Mouse (Mus musculus): Measurements from ENCODE around the gene Sox10. TPM values are rescaled to one million over a fixed set of nuclear protein-coding genes. Genes with fewer than 3 reads are reported as not detected.
A peak's percentile ranks its signal among the peaks of the same experiment; 100 is the strongest.

The Sox10 gene
- total RNA-seq, 1 experiment, result 0.31 TPM

DNA sequence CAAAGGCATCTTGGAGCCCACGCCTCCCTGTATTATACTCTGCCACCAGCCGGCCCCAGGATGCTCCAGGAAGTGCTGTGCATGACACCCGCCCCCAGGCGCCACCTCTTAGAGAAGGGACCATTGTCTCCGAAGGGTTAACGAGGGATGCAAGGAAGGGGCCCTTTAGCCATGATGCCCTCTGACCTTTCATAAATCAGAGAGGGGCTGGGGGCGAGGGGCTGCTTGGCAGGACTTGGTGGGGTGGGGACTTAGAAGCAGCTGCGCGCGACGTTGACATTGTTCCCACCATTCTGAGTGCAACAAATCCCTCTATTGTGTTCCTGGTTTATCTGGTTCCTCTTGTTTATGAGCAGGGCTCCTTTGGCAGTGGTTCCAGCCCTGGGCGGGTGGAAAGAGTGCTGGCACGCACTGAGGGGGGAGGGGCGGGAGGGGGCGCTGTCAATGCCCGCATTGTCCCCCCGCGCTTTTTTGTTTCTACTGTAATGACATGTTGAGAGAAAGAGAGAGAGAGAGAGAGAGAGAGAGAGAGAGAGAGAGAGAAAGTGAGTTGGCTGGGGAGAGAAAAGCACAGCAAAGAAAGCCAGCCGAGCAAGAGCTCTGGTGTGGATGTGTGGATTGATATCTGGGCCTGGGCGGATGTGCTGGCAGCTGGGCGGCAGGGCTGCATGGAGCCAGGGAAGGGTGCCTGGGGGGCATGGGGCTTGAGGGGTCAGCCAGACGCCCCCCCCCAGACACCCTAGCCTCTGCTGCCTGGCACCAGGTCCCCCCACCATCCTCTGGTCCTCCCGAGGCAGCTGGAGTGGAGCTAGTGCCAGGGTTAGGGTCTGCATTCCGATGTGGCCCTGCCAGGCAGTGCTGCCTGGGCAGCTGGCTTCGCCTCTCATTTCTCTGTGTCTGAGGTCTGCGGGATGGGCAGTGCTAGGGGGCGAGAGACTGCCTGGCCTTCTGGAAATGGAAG lies 28.1 kb upstream of the Sox10 start:
- peak overlapping the region; percentile 22 to 33; a peak in 1 of 4 replicates for H3K4me3 ChIP-seq (ENCODE audit: insufficient read depth in 1 of 2, low read depth in 1 of 2, low read length in 2 of 2, poor library complexity in 1 of 2, severe bottlenecking in 1 of 2)
- H3K4me1 ChIP-seq (ENCODE audit: control insufficient read depth in 2 of 2, insufficient read depth in 2 of 2, low read length in 2 of 2, poor library complexity in 1 of 2), result peaks cover 0 to 5% of the 10 kb centered on the region in 2 experiments; a peak in 2 of 4 replicates
- no peaks in the 10 kb centered on the region for H3K9me3 ChIP-seq (ENCODE audit: control insufficient read depth, insufficient read depth, low read depth, low read length)
- peak overlapping the region; percentile 4; the same call in 1 of the 2 replicates for H3K9ac ChIP-seq (ENCODE audit: insufficient read depth, low read depth, low read length, poor library complexity, severe bottlenecking)
- H3K27ac ChIP-seq (ENCODE audit: insufficient read depth, low read depth, low read length, poor library complexity, severe bottlenecking), result no peak overlapping the region
- TF ChIP-seq HCFC1 (IDR thresholded peaks at IDR 0.05; ENCODE audit: borderline replicate concordance, insufficient read depth, low read length) (no peak), CHD2 (IDR thresholded peaks at IDR 0.05; ENCODE audit: low read depth, low read length) (no peak)
- no peaks in the 10 kb centered on the region for H3K36me3 ChIP-seq (ENCODE audit: control insufficient read depth, insufficient read depth, low read length, poor library complexity, severe bottlenecking)
- DNase-seq (ENCODE audit: low read depth, low spot score), result no peak
- in situ Hi-C loops (cut with MboI; ENCODE audit: low sequenced_read_pairs in 2 of 2, unreplicated experiment in 2 of 2), result no loop called here

DNA sequence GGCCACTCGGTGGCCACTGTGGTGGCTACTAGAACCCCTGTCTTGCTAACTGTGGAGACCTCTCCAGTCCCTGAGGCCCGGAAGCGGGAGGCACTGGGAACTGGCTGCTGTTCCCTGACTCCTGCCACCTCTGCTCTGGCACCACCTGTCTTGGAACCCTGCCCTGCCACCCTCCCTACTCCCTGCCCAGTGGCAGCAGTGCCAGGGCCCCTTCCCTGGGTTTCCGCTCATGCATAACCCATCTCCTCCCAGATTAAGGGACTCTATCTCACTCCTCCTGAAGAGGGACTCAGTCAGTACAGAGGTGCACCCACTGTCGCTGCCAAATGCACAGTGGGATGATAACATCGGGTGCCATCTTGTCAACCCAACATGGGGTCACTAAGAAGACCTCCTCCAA lies 27.4 kb upstream of the Sox10 start:
- Histone ChIP-seq H3K9ac (ENCODE audit: insufficient read depth, low read depth, low read length, poor library complexity, severe bottlenecking) (no peak overlapping the region), H3K4me3 (ENCODE audit: insufficient read depth in 1 of 2, low read depth in 1 of 2, low read length in 2 of 2, poor library complexity in 1 of 2, severe bottlenecking in 1 of 2) (peak overlapping the region; percentile 22 to 33; a peak in 1 of 4 replicates), H3K36me3 (ENCODE audit: control insufficient read depth, insufficient read depth, low read length, poor library complexity, severe bottlenecking) (no peaks in the 10 kb centered on the region), H3K9me3 (ENCODE audit: control insufficient read depth, insufficient read depth, low read depth, low read length) (no peaks in the 10 kb centered on the region), H3K27ac (ENCODE audit: insufficient read depth, low read depth, low read length, poor library complexity, severe bottlenecking) (no peak overlapping the region), H3K4me1 (ENCODE audit: control insufficient read depth in 2 of 2, insufficient read depth in 2 of 2, low read length in 2 of 2, poor library complexity in 1 of 2) (peaks cover 0 to 5% of the 10 kb centered on the region in 2 experiments; a peak in 2 of 4 replicates)
- TF ChIP-seq ZNF384 (IDR thresholded peaks at IDR 0.05; ENCODE audit: low read depth, low read length), result no peak
- TF ChIP-seq MAFK (IDR thresholded peaks at IDR 0.05; ENCODE audit: insufficient read depth, low read depth, low read length), result no peak
- no peak for TF ChIP-seq CHD2 (IDR thresholded peaks at IDR 0.05; ENCODE audit: low read depth, low read length)
- TF ChIP-seq ZC3H11A (IDR thresholded peaks at IDR 0.05; ENCODE audit: borderline replicate concordance, low read depth, low read length), result no peak
- no peak for TF ChIP-seq HCFC1 (IDR thresholded peaks at IDR 0.05; ENCODE audit: borderline replicate concordance, insufficient read depth, low read length)
- in situ Hi-C loops (cut with MboI; ENCODE audit: low sequenced_read_pairs in 2 of 2, unreplicated experiment in 2 of 2), result no loop called here
- no peak for DNase-seq (ENCODE audit: low read depth, low spot score)

DNA sequence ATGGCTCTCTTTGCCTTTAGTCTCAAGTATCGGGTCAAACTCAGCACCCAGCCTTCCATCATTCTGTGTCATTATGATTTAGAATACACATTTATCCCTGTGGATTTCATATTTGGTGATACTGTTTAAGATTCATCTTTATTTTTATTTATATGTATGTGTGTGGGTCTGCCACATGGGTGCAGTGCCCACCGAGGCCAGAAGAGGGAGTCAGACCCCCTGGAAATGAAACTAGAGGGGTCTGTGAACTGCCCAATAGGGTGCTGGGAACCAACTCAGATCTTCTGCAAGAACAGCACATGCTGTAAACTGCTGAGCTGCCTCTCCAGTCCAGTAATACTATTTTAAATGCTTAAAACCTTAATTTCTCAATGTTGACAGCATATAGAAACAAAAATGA lies 26.4 kb upstream of the Sox10 start:
- H3K27ac ChIP-seq (ENCODE audit: insufficient read depth, low read depth, low read length, poor library complexity, severe bottlenecking), result no peak overlapping the region
- DNase-seq (ENCODE audit: low read depth, low spot score), result no peak

DNA sequence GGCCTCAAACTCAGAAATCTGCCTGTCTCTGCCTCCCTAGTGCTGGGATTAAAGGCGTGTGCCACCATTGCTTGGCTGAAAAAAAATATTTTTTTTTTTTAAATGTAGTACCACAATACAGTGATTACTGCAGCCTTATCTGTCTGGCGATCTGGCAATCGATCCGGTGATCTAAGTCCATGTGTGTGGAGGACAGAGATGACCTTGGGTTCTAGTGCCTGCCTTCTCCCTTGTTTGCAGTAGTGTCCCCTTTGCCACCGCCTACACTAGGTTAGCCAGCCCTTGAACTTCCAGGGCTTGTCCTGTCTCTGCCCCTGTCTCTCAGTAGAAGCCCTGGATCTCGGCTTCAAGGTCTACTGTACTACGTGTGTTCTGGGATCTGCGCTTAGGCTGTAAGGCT lies 22.8 kb upstream of the Sox10 start:
- in situ Hi-C loops (cut with MboI; ENCODE audit: low sequenced_read_pairs in 2 of 2, unreplicated experiment in 2 of 2), result no loop called here
- TF ChIP-seq MAFK (IDR thresholded peaks at IDR 0.05; ENCODE audit: insufficient read depth, low read depth, low read length), result no peak
- no peak for TF ChIP-seq CHD2 (IDR thresholded peaks at IDR 0.05; ENCODE audit: low read depth, low read length)
- no peak for TF ChIP-seq ZNF384 (IDR thresholded peaks at IDR 0.05; ENCODE audit: low read depth, low read length)
- no peak for TF ChIP-seq HCFC1 (IDR thresholded peaks at IDR 0.05; ENCODE audit: borderline replicate concordance, insufficient read depth, low read length)
- no peak for TF ChIP-seq ZC3H11A (IDR thresholded peaks at IDR 0.05; ENCODE audit: borderline replicate concordance, low read depth, low read length)
- Histone ChIP-seq H3K4me3 (ENCODE audit: insufficient read depth in 1 of 2, low read depth in 1 of 2, low read length in 2 of 2, poor library complexity in 1 of 2, severe bottlenecking in 1 of 2) (no peak overlapping the region), H3K9me3 (ENCODE audit: control insufficient read depth, insufficient read depth, low read depth, low read length) (no peaks in the 10 kb centered on the region), H3K27ac (ENCODE audit: insufficient read depth, low read depth, low read length, poor library complexity, severe bottlenecking) (no peak overlapping the region), H3K9ac (ENCODE audit: insufficient read depth, low read depth, low read length, poor library complexity, severe bottlenecking) (no peak overlapping the region), H3K36me3 (ENCODE audit: control insufficient read depth, insufficient read depth, low read length, poor library complexity, severe bottlenecking) (no peaks in the 10 kb centered on the region), H3K4me1 (ENCODE audit: control insufficient read depth in 2 of 2, insufficient read depth in 2 of 2, low read length in 2 of 2, poor library complexity in 1 of 2) (no peaks in the 10 kb centered on the region; a peak in 1 of 4 replicates)
- no peak for DNase-seq (ENCODE audit: low read depth, low spot score)

More for the DNA sequence above, 26.4 kb upstream of the Sox10 start:
- no peaks in the 10 kb centered on the region for H3K9me3 ChIP-seq (ENCODE audit: control insufficient read depth, insufficient read depth, low read depth, low read length)
- in situ Hi-C loops (cut with MboI; ENCODE audit: low sequenced_read_pairs in 2 of 2, unreplicated experiment in 2 of 2), result no loop called here
- TF ChIP-seq HCFC1 (IDR thresholded peaks at IDR 0.05; ENCODE audit: borderline replicate concordance, insufficient read depth, low read length) (no peak), ZC3H11A (IDR thresholded peaks at IDR 0.05; ENCODE audit: borderline replicate concordance, low read depth, low read length) (no peak), CHD2 (IDR thresholded peaks at IDR 0.05; ENCODE audit: low read depth, low read length) (no peak), ZNF384 (IDR thresholded peaks at IDR 0.05; ENCODE audit: low read depth, low read length) (no peak), MAFK (IDR thresholded peaks at IDR 0.05; ENCODE audit: insufficient read depth, low read depth, low read length) (no peak)
- no peak overlapping the region for H3K9ac ChIP-seq (ENCODE audit: insufficient read depth, low read depth, low read length, poor library complexity, severe bottlenecking)
- H3K4me3 ChIP-seq (ENCODE audit: insufficient read depth in 1 of 2, low read depth in 1 of 2, low read length in 2 of 2, poor library complexity in 1 of 2, severe bottlenecking in 1 of 2), result no peak overlapping the region
- no peaks in the 10 kb centered on the region for H3K36me3 ChIP-seq (ENCODE audit: control insufficient read depth, insufficient read depth, low read length, poor library complexity, severe bottlenecking)
- peaks cover 0 to 5% of the 10 kb centered on the region in 2 experiments; a peak in 2 of 4 replicates for H3K4me1 ChIP-seq (ENCODE audit: control insufficient read depth in 2 of 2, insufficient read depth in 2 of 2, low read length in 2 of 2, poor library complexity in 1 of 2)
